Mouse (Mus musculus): Measurements from ENCODE around the gene 2510039O18Rik. TPM values are rescaled to one million over a fixed set of nuclear protein-coding genes. Genes with fewer than 3 reads are reported as not detected.

The 2510039O18Rik gene
- total RNA-seq, 1 experiment from 2014 or later: 50.5 TPM

DNA sequence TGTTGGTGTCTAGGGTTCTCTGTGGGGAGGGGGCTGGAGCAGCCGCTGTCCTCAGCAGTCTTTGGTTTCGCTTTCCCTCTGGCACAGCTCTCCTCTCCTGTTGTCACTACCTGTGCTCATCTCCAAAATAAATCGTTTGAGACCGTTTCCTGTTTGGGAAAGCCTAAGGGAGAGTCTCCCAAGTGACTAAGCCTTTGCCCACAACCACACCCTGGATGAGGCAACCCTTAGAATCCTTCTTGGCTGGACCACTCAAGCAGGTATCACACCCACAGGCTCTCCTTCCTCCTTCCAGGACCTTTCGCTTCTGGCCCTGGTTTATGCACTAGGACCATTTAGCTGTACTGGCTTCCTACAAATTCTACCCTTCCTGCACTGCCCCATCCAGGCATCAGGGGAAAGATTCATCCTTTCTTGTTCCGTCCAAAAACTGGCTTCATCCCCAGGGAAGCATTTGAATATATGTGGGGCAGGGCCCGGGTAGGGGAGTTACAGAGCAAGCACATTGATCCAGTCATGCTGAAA, 52.9 kb downstream of the 2510039O18Rik start:
- no peak for DNase-seq

DNA sequence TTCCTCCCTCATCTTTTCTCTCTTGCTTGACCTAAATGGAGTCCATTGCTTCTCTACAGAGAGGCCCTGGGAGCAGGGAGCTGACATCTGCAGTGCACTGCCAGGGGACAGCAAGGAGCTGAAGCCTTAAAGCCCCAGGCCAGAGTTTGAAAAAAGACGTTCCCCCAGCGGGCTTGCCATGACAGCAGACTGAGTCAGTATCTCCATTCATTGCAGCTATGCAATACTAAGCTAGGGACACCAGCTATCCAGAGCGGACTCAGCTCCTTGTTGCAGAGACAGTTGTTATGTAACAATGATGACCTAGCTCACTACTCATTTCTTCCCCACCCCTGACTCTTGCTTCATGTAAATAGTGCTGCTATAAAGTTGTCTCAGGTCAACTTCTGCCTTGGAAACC, 54.6 kb downstream of the 2510039O18Rik start:
- no peak for DNase-seq

Other genes with a start within 250 kb of the 2510039O18Rik start
- gene Zfp534, start 238.3 kb upstream of the 2510039O18Rik start, total RNA-seq (2021): 0.46 TPM in 1 of 2 replicates, not detected in the other
- 7.2 TPM in 2 replicates for gene Zfp984, start 131.1 kb upstream of the 2510039O18Rik start, total RNA-seq (2021)
- gene Zfp933, start 92.5 kb upstream of the 2510039O18Rik start, total RNA-seq (2021): 36.5 and 37.1 TPM in 2 replicates
- gene Miip, start 72.1 kb upstream of the 2510039O18Rik start, total RNA-seq (2021): 31.9 and 37.7 TPM in 2 replicates
- 12.2 and 16.6 TPM in 2 replicates for gene Fv1, start 71.9 kb upstream of the 2510039O18Rik start, total RNA-seq (2021)
- gene Mfn2, start 36.2 kb upstream of the 2510039O18Rik start, total RNA-seq (2021): 151 and 217 TPM in 2 replicates
- 41.0 and 43.3 TPM in 2 replicates for gene Plod1, start 4.1 kb upstream of the 2510039O18Rik start, total RNA-seq (2021)
- gene Nppb, start 44.9 kb downstream of the 2510039O18Rik start, total RNA-seq (2021): not detected in 2 replicates
- not detected in 2 replicates for gene Nppa, start 59.8 kb downstream of the 2510039O18Rik start, total RNA-seq (2021)
- gene Clcn6, start 97.9 kb downstream of the 2510039O18Rik start, total RNA-seq (2021): 11.1 and 12.7 TPM in 2 replicates
- gene Mthfr, start 98.2 kb downstream of the 2510039O18Rik start, total RNA-seq (2021): 32.1 and 33.6 TPM in 2 replicates
- 75.0 and 117 TPM in 2 replicates for gene Agtrap, start 147.1 kb downstream of the 2510039O18Rik start, total RNA-seq (2021)
- gene Mad2l2, start 189.5 kb downstream of the 2510039O18Rik start, total RNA-seq (2021): 16.2 and 20.3 TPM in 2 replicates
- gene Draxin, start 189.8 kb downstream of the 2510039O18Rik start, total RNA-seq (2021): 0.15 and 0.24 TPM in 2 replicates
- gene Fbxo6, start 211.2 kb downstream of the 2510039O18Rik start, total RNA-seq (2021): 45.2 and 55.3 TPM in 2 replicates
- gene Fbxo44, start 219.6 kb downstream of the 2510039O18Rik start, total RNA-seq (2021): 7.0 and 14.6 TPM in 2 replicates
- 4.5 and 4.7 TPM in 2 replicates for gene Fbxo2, start 219.7 kb downstream of the 2510039O18Rik start, total RNA-seq (2021)

Measured in adrenal gland, postnatal 25 days (tissue).